Mouse (Mus musculus) lung, embryonic 14.5 days (tissue): Measurements from ENCODE around the gene Fahd2a. TPM values are rescaled to one million over a fixed set of nuclear protein-coding genes. Genes with fewer than 3 reads are reported as not detected.

ENCODE experiments used
- ATAC-seq: fragments of 200-750 bp; cut with Nextera tagmentation; 2 replicates; pipeline ENCODE4 v1.8.0; 2017; ENCODE audit warnings: mild to moderate bottlenecking, moderate TSS enrichment, moderate library complexity; ENCODE audit not compliant: insufficient read depth
- DNase-seq: peaks from one replicate; pipeline ENCODE4 v3.0.0-alpha.2; 2015
- H3K27ac ChIP-seq: fragments of 300-500 bp; sonication (generic); 2 replicates; pipeline ENCODE4 v1.5.1; 2014; ENCODE audit warnings: low read depth, mild to moderate bottlenecking, moderate library complexity
- H3K27me3 ChIP-seq: fragments of 300-500 bp; sonication (generic); 2 replicates; pipeline ENCODE4 v1.6.1; 2014; ENCODE audit warnings: low read length, control low read depth; ENCODE audit not compliant: insufficient read depth
- H3K36me3 ChIP-seq: fragments of 300-500 bp; sonication (generic); 2 replicates; pipeline ENCODE4 v1.6.1; 2014; ENCODE audit warnings: control low read depth; ENCODE audit not compliant: insufficient read depth
- H3K4me1 ChIP-seq: fragments of 300-500 bp; sonication (generic); 2 replicates; pipeline ENCODE4 v1.6.1; 2014; ENCODE audit warnings: antibody characterized with exemption, control low read depth; ENCODE audit not compliant: insufficient read depth
- H3K4me2 ChIP-seq: fragments of 300-500 bp; sonication (generic); 2 replicates; pipeline ENCODE4 v1.6.1; 2014; ENCODE audit warnings: mild to moderate bottlenecking
- H3K4me3 ChIP-seq: fragments of 300-500 bp; sonication (generic); 2 replicates; pipeline ENCODE4 v1.5.1; 2014; ENCODE audit warnings: low read depth, low read length
- H3K9ac ChIP-seq: fragments of 300-500 bp; sonication (generic); 2 replicates; pipeline ENCODE4 v1.6.1; 2014
- H3K9me3 ChIP-seq: fragments of 300-500 bp; sonication (generic); 2 replicates; pipeline ENCODE4 v1.6.1; 2016; ENCODE audit warnings: low read depth, low read length, control low read depth
- CTCF ChIP-seq: IDR thresholded peaks from 2 replicates; pipeline ENCODE4 v1.5.1; 2016; ENCODE audit warnings: antibody characterized with exemption, low read depth
- WGBS: fragments of 180-500 bp; shearing (Covaris S2); extraction: QIAGEN DNeasy Blood & Tissue Kit; methylation state at CpG from one replicate; pipeline ENCODE4 v1.1.7; 2014; 5-methylcytosine and 5-hydroxymethylcytosine counted together
- polyA plus RNA-seq: library from polyadenylated mRNA; unstranded; fragments of >200 nt; fragmentation: Nextera tagmentation; extraction: Ambion mirVana; gene quantifications from 2 replicates; pipeline ENCODE4 v1.2.1, GENCODE M21; 2014

Gene Fahd2a
- polyA plus RNA-seq = 18.7 and 25.0 TPM in 2 replicates

- H3K9ac ChIP-seq = peak within 1 kb of the TSS; percentile 57
- 0 out of 2 replicates have a peak, but pooled peaks cover 3% of the 10 kb centered on the region for H3K4me1 ChIP-seq
- H3K27me3 ChIP-seq = no peaks in the 10 kb centered on the region
- 4% methylated on average over 37 of the region's 37 CpGs for WGBS
- H3K4me2 ChIP-seq = peak within 1 kb of the TSS; percentile 87
- DNase-seq (peak; percentile 94), ATAC-seq (peak; percentile 93)
- peak; percentile 20 for TF ChIP-seq CTCF
- 0 out of 2 replicates have a peak within 1 kb of the TSS, but pooled peaks have one; percentile 32 for H3K27ac ChIP-seq
- H3K9me3 ChIP-seq = no peaks in the 10 kb centered on the region
- H3K4me3 ChIP-seq = peak within 1 kb of the TSS; percentile 65
- H3K36me3 ChIP-seq = no peaks in the 10 kb centered on the region
These were observed at the start of gene Fahd2a for GRCm38 (mm10) chr2:127444055-127444789. TSS of gene Fahd2a (minus strand) at chr2:127444565.

DNA sequence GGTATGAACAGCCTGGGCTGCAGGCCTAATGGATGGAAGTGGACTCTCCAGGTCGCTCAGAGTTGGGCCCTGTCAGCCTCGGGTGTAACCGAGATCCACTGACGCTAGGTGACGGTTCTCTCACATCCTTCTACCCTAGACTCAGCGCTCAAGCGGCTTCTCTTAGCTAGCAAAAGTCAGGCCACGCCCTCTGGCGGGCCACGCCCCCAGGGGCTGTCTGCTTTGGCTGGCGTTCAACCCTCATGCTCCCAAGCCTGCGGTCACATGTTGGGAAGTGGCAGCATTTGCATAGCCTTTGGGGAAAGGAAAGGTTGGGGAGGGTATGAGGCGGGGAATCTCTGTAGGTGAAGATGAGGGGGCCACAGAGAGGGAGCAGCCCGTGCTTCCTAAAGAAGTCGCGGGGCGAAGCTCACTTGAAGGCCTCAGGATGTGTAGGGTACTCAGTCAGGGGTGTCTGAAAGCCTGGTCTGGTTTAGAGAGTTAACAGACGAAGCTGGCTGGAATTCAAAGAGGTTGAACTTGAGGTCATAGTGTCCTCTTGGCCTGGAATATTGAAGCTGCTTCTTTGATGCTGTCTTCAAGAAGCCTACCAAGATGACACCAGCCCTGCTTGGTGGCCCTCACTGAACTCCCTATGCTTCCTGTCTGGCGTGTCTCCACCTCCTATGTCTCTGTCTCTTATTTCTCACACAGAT is 40.3 kb upstream of the Fahd2a start:
- ATAC-seq (peak; percentile 55), DNase-seq (peak; percentile 96)
- Histone ChIP-seq H3K4me2 (peak overlapping the region; percentile 58), H3K27me3 (peaks cover 48% of the 10 kb centered on the region), H3K36me3 (no peaks in the 10 kb centered on the region), H3K4me1 (peaks cover 14% of the 10 kb centered on the region), H3K4me3 (peak overlapping the region; percentile 16), H3K27ac (no peak overlapping the region), H3K9me3 (no peaks in the 10 kb centered on the region), H3K9ac (no peak overlapping the region)
- peak; percentile 28 for TF ChIP-seq CTCF
- WGBS = 6% methylated on average over 19 of the region's 19 CpGs

DNA sequence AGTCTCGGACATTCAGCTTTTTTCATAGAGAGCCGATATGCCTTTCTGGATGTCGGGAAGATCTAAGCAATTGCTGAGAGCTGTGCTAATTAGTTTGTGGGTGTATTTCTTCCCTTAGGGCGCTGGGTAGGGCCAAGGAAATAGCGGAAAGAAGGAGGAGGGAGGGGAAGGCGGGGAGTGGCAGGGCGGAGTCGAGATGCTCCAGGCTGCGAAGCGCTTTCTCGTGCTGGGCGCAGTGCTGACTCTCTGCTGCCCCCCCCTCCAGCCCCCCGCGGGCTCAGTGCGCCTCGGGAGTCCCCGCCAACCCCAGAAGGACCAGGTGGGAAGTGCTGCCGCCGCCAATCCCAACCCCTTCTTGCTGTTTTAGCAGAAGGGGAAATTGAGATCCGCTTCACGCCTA is 38.6 kb upstream of the Fahd2a start:
- ATAC-seq = peak; percentile 55; the same call in 1 of the 2 replicates
- Histone ChIP-seq H3K27ac (peak overlapping the region; percentile 70), H3K4me3 (peak overlapping the region; percentile 58), H3K27me3 (peaks cover 48% of the 10 kb centered on the region), H3K4me2 (peak overlapping the region; percentile 90), H3K9me3 (no peaks in the 10 kb centered on the region), H3K9ac (no peak overlapping the region), H3K4me1 (peaks cover 14% of the 10 kb centered on the region), H3K36me3 (no peaks in the 10 kb centered on the region)
- DNase-seq = peak; percentile 64
- TF ChIP-seq CTCF = no peak
- 2% methylated on average over 19 of the region's 21 CpGs for WGBS

DNA sequence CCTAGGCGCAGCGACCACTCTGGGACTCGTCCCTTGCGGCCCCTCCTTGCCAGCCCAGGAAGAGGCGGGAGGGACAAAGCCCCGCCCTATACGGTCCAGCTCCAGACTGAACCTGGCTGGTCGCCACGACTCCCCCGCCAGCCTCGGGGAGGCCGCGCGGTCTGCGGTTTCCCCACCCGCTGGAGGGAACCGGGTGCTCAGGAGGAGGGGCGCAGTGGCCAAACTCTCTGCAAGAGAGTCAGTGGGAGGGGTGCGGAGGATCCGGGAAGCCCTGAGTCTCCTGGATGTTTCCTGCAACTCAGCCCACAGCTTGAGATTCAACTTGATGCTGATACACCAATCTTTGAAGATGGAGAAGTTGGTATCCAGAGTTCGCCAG is 38.2 kb upstream of the Fahd2a start:
- peak overlapping the region; percentile 90 for H3K4me2 ChIP-seq
- peak overlapping the region; percentile 58 for H3K4me3 ChIP-seq
- peaks cover 14% of the 10 kb centered on the region for H3K4me1 ChIP-seq
- no peak for TF ChIP-seq CTCF
- ATAC-seq (peak; percentile 91), DNase-seq (peak; percentile 95)
- peak overlapping the region; percentile 70 for H3K27ac ChIP-seq
- peak overlapping the region; percentile 56 for H3K9ac ChIP-seq
- H3K27me3 ChIP-seq = peaks cover 48% of the 10 kb centered on the region
- H3K36me3 ChIP-seq = no peaks in the 10 kb centered on the region
- H3K9me3 ChIP-seq = no peaks in the 10 kb centered on the region
- WGBS = 0% methylated on average over 21 of the region's 21 CpGs

DNA sequence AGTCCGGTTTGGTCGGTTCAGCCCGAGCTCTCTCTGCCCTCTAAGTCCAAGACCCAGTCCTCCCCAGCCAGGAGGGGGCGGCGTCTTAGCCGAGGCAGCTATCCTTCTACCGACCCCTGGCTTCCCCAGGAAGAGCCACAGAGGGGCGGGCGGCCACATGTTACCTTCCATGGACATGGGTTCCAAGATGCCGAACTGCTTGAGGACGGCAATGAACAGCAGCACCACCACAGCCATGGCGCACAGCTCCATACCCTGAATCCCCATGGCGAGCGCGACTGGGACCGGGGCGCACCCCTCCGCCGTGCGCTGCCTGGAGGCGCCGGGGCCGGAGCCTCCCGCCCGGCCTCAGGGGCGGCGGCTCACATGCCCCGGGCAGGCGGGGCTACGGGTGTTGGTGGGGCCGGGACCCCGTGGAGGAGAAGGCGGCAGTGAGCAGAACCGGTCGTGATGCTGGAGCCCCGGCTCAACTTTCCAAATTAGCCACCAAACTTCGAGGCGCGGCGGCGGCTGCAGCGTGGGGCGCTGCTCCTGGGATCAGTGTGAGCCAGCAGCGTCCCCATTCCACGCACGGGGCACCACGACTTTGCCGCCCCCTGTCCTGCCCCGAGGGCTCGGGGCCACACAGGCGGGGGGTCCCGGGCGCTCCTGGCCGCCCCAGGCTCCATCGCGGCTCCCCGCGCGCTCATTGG is 37.6 kb upstream of the Fahd2a start:
- H3K27ac ChIP-seq = peak overlapping the region; percentile 46; the same call in 1 of the 2 replicates

DNA sequence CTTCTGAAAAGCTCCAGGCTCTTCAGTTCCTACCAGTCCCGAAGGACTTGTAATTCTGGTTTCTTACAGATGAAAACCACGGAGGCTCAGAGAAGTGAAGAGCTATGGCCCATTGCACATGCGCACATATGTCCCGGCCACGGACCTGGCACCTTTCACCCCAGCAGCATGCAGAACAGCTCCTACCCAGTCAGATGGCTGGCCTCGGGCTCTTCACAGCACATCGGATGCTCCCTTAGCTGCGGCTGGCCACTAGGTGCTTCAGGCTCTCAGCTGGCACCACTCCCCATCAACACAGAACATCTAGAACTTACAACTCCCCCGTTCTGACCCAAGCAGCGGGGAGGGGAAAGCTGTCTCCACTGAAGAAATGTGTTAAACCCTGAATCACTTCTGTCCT is 35.4 kb upstream of the Fahd2a start:
- Histone ChIP-seq H3K4me3 (no peak overlapping the region), H3K27ac (no peak overlapping the region), H3K4me2 (no peak overlapping the region), H3K27me3 (peaks cover 44% of the 10 kb centered on the region), H3K4me1 (peaks cover 14% of the 10 kb centered on the region), H3K9ac (no peak overlapping the region), H3K36me3 (no peaks in the 10 kb centered on the region), H3K9me3 (no peaks in the 10 kb centered on the region)
- TF ChIP-seq CTCF = no peak
- ATAC-seq (no peak), DNase-seq (no peak)
- 62% methylated on average over 10 of the region's 10 CpGs for WGBS

More for the DNA sequence above, 37.6 kb upstream of the Fahd2a start:
- Histone ChIP-seq H3K4me1 (peaks cover 14% of the 10 kb centered on the region), H3K27me3 (peaks cover 48% of the 10 kb centered on the region), H3K4me3 (peak overlapping the region; percentile 58), H3K36me3 (no peaks in the 10 kb centered on the region), H3K4me2 (peak overlapping the region; percentile 90), H3K9me3 (no peaks in the 10 kb centered on the region), H3K9ac (peak overlapping the region; percentile 56)
- under 1% methylated on average over 58 of the region's 59 CpGs for WGBS
- ATAC-seq (peak; percentile 47), DNase-seq (peak; percentile 49)
- peak; percentile 55 for TF ChIP-seq CTCF
